Mouse (Mus musculus) liver, postnatal 0 days (tissue): ENCODE measurements at regions not wholly inside any gene's neighbourhood (a gene's known extent, or its start where the extent isn't known, plus 50 kb on each side); places are given as distances from the start of the nearest gene placed in this dataset.

Experiments
- ATAC-seq: fragments of 200-750 bp; cut with Nextera tagmentation; 2 replicates; pipeline ENCODE4 v1.8.0; 2017; ENCODE audit warnings: mild to moderate bottlenecking, moderate library complexity
- DNase-seq: peaks from one replicate; pipeline ENCODE4 v3.0.0-alpha.2; 2016
- H3K27ac ChIP-seq: fragments of 300-500 bp; sonication (generic); 2 replicates; pipeline ENCODE4 v1.5.1; 2014; ENCODE audit warnings: antibody characterized with exemption, moderate library complexity, mild to moderate bottlenecking, low read depth
- H3K27me3 ChIP-seq: fragments of 300-500 bp; sonication (generic); 2 replicates; pipeline ENCODE4 v1.6.1; 2014; ENCODE audit warnings: low read length, control low read depth, mixed read lengths; ENCODE audit not compliant: insufficient read depth
- H3K36me3 ChIP-seq: fragments of 300-500 bp; sonication (generic); replicated peaks from 2 replicates; pipeline ENCODE4 v1.6.1; 2014; ENCODE audit warnings: mild to moderate bottlenecking, control low read depth, low read length, moderate library complexity, mixed read lengths; ENCODE audit not compliant: insufficient read depth
- H3K4me1 ChIP-seq: fragments of 300-500 bp; sonication (generic); 2 replicates; pipeline ENCODE4 v1.6.1; 2014; ENCODE audit warnings: antibody characterized with exemption, mild to moderate bottlenecking, control low read depth; ENCODE audit not compliant: insufficient read depth
- H3K4me2 ChIP-seq: fragments of 300-500 bp; sonication (generic); 2 replicates; pipeline ENCODE4 v1.6.1; 2014; ENCODE audit warnings: low read depth, mild to moderate bottlenecking, low read length, moderate library complexity, mixed read lengths
- H3K4me3 ChIP-seq: fragments of 300-500 bp; sonication (generic); 2 replicates; pipeline ENCODE4 v1.5.1; 2014; ENCODE audit warnings: low read depth, low read length
- H3K9ac ChIP-seq: fragments of 300-500 bp; sonication (generic); replicated peaks from 2 replicates; pipeline ENCODE4 v1.6.1; 2014; ENCODE audit warnings: mild to moderate bottlenecking, moderate library complexity
- H3K9me3 ChIP-seq: fragments of 300-500 bp; sonication (generic); 2 replicates; pipeline ENCODE4 v1.6.1; 2016; ENCODE audit warnings: mild to moderate bottlenecking, control low read depth, low read length, mixed read lengths
- CTCF ChIP-seq: sonication (generic); IDR thresholded peaks from 2 replicates; pipeline ENCODE4 v1.5.1; 2016; ENCODE audit warnings: antibody characterized with exemption, low read depth
- EP300 ChIP-seq: IDR thresholded peaks from 2 replicates; pipeline ENCODE4 v1.6.1; 2016; ENCODE audit warnings: antibody characterized with exemption, low read depth, mild to moderate bottlenecking
- WGBS: fragments of 180-500 bp; shearing (Covaris S2); extraction: QIAGEN DNeasy Blood & Tissue Kit; methylation state at CpG from one replicate; pipeline ENCODE4 v1.1.7; 2014; ENCODE audit not compliant: insufficient replicate concordance; 5-methylcytosine and 5-hydroxymethylcytosine counted together

- no peak for ATAC-seq
- TF ChIP-seq EP300 (no peak), CTCF (no peak)
Observed at GRCm38 (mm10) chr10:38573146-38573545, 248.4 kb downstream of the Rfpl4b start.

GRCm38 (mm10) chr10:38567270-38567669, 254.3 kb downstream of the Rfpl4b start:
- Histone ChIP-seq H3K27me3 (no peaks in the 10 kb centered on the region), H3K9ac (no peak overlapping the region), H3K36me3 (no peaks in the 10 kb centered on the region), H3K9me3 (no peaks in the 10 kb centered on the region), H3K4me3 (no peak overlapping the region), H3K4me2 (no peak overlapping the region), H3K27ac (no peak overlapping the region), H3K4me1 (no peaks in the 10 kb centered on the region)
- DNase-seq: no peak
- TF ChIP-seq EP300: no peak
- no peak for ATAC-seq
- 79% methylated on average over 1 of the region's 1 CpGs for WGBS

More at GRCm38 (mm10) chr10:38573146-38573545, 248.4 kb downstream of the Rfpl4b start:
- no peak overlapping the region for H3K9ac ChIP-seq
- no peaks in the 10 kb centered on the region for H3K9me3 ChIP-seq
- H3K36me3 ChIP-seq: no peaks in the 10 kb centered on the region
- no peak overlapping the region for H3K27ac ChIP-seq
- no peaks in the 10 kb centered on the region for H3K27me3 ChIP-seq
- H3K4me1 ChIP-seq: no peaks in the 10 kb centered on the region
- 58% methylated on average over 2 of the region's 2 CpGs for WGBS
- H3K4me3 ChIP-seq: no peak overlapping the region
- DNase-seq: no peak
- H3K4me2 ChIP-seq: no peak overlapping the region

GRCm38 (mm10) chr10:38566361-38566760, 255.2 kb downstream of the Rfpl4b start:
- H3K9ac ChIP-seq: no peak overlapping the region
- TF ChIP-seq EP300 (no peak), CTCF (no peak)
- DNase-seq (no peak), ATAC-seq (no peak)
- no peaks in the 10 kb centered on the region for H3K9me3 ChIP-seq
- no peaks in the 10 kb centered on the region for H3K36me3 ChIP-seq
- H3K4me2 ChIP-seq: no peak overlapping the region
- H3K27me3 ChIP-seq: no peaks in the 10 kb centered on the region
- H3K27ac ChIP-seq: no peak overlapping the region
- no peaks in the 10 kb centered on the region for H3K4me1 ChIP-seq
- 35% methylated on average over 1 of the region's 1 CpGs for WGBS
- no peak overlapping the region for H3K4me3 ChIP-seq

GRCm38 (mm10) chr10:38555040-38555439, 266.5 kb downstream of the Rfpl4b start:
- H3K4me3 ChIP-seq: no peak overlapping the region
- ATAC-seq (no peak), DNase-seq (no peak)
- H3K27ac ChIP-seq: no peak overlapping the region
- no peaks in the 10 kb centered on the region for H3K27me3 ChIP-seq
- H3K9ac ChIP-seq: no peak overlapping the region
- TF ChIP-seq EP300 (no peak), CTCF (no peak)
- H3K4me1 ChIP-seq: no peaks in the 10 kb centered on the region
- no peaks in the 10 kb centered on the region for H3K9me3 ChIP-seq
- WGBS: 64% methylated on average over 5 of the region's 5 CpGs
- no peaks in the 10 kb centered on the region for H3K36me3 ChIP-seq
- no peak overlapping the region for H3K4me2 ChIP-seq

GRCm38 (mm10) chr10:38553688-38554680, 267.6 kb downstream of the Rfpl4b start:
- peak overlapping the region; percentile 13; the same call in 1 of the 2 replicates for H3K4me3 ChIP-seq
- H3K4me2 ChIP-seq: peak overlapping the region; percentile 59
- TF ChIP-seq EP300 (no peak), CTCF (peak; percentile 44; the same call in 1 of the 2 replicates)
- no peak for DNase-seq
- H3K27me3 ChIP-seq: no peaks in the 10 kb centered on the region
- no peaks in the 10 kb centered on the region for H3K4me1 ChIP-seq
- H3K9ac ChIP-seq: no peak overlapping the region
- no peak for ATAC-seq
- 21% methylated on average over 18 of the region's 18 CpGs for WGBS
- H3K9me3 ChIP-seq: no peaks in the 10 kb centered on the region
- H3K36me3 ChIP-seq: no peaks in the 10 kb centered on the region
- no peak overlapping the region for H3K27ac ChIP-seq

- DNase-seq (no peak), ATAC-seq (no peak)
- H3K4me1 ChIP-seq: no peaks in the 10 kb centered on the region
- no peaks in the 10 kb centered on the region for H3K27me3 ChIP-seq
- H3K36me3 ChIP-seq: no peaks in the 10 kb centered on the region
- no peaks in the 10 kb centered on the region for H3K9me3 ChIP-seq
- H3K9ac ChIP-seq: no peak overlapping the region
- no peak overlapping the region for H3K4me2 ChIP-seq
- no peak for TF ChIP-seq EP300
- TF ChIP-seq CTCF: no peak
- H3K4me3 ChIP-seq: no peak overlapping the region
- H3K27ac ChIP-seq: no peak overlapping the region
Observed at GRCm38 (mm10) chr10:38553326-38553687, 268.3 kb downstream of the Rfpl4b start.
